Mouse (Mus musculus) induced T-regulatory cell, adult 2 months (primary cell): Measurements from ENCODE around the gene Slc30a2.
A peak's percentile ranks its signal among the peaks of the same experiment; 100 is the strongest.
"Not testable (repeated sequence)": the region's sequence is repeated elsewhere in the genome, so short reads cannot be mapped to it uniquely, and the experiment has no call there.

Source experiments
- DNase-seq: peaks from one replicate; pipeline ENCODE4 v3.0.0-alpha.2; 2012; ENCODE audit warnings: low read depth

Gene Slc30a2

GRCm38 (mm10) chr4:134359649-134360048 is 16.7 kb downstream of the Slc30a2 start:
- DNase-seq, result no peak

GRCm38 (mm10) chr4:134361215-134361614 is 18.2 kb downstream of the Slc30a2 start:
- peak; percentile 74 for DNase-seq

- DNase-seq, result no peak
Measured at GRCm38 (mm10) chr4:134362124-134362523, 19.1 kb downstream of the Slc30a2 start.

GRCm38 (mm10) chr4:134362586-134362985 is 19.6 kb downstream of the Slc30a2 start:
- peak; percentile 91 for DNase-seq

GRCm38 (mm10) chr4:134365280-134365679 is 22.3 kb downstream of the Slc30a2 start:
- DNase-seq, result peak; percentile 56

- no peak for DNase-seq
Measured at GRCm38 (mm10) chr4:134370649-134371221, 27.8 kb downstream of the Slc30a2 start.

GRCm38 (mm10) chr4:134371316-134371855 is 28.4 kb downstream of the Slc30a2 start:
- DNase-seq, result no peak

- peak; percentile 82 for DNase-seq
Measured at GRCm38 (mm10) chr4:134372294-134372747, 29.3 kb downstream of the Slc30a2 start.

- DNase-seq, result no peak
Measured at GRCm38 (mm10) chr4:134373295-134373694, 30.3 kb downstream of the Slc30a2 start.

GRCm38 (mm10) chr4:134374306-134374705 is 31.3 kb downstream of the Slc30a2 start:
- DNase-seq, result no peak

- DNase-seq, result no peak
Measured at GRCm38 (mm10) chr4:134378089-134378615, 35.2 kb downstream of the Slc30a2 start.

- DNase-seq, result no peak
Measured at GRCm38 (mm10) chr4:134379510-134379909, 36.5 kb downstream of the Slc30a2 start.

GRCm38 (mm10) chr4:134383750-134384149 is 40.8 kb downstream of the Slc30a2 start, which contains the start of gene Extl1:
Gene Extl1, minus strand, starts transcription at chr4:134383850.
- not testable (repeated sequence) for DNase-seq

- peak; percentile 73 for DNase-seq
Measured at GRCm38 (mm10) chr4:134387268-134387667, 44.3 kb downstream of the Slc30a2 start.

GRCm38 (mm10) chr4:134388397-134388796 is 45.4 kb downstream of the Slc30a2 start:
- DNase-seq, result peak; percentile 86

GRCm38 (mm10) chr4:134391636-134392035 is 48.7 kb downstream of the Slc30a2 start:
- no peak for DNase-seq

- DNase-seq, result peak; percentile 60
Measured at GRCm38 (mm10) chr4:134392595-134392994, 49.6 kb downstream of the Slc30a2 start.

GRCm38 (mm10) chr4:134393026-134393425 is 50.0 kb downstream of the Slc30a2 start:
- DNase-seq, result peak; percentile 42

- DNase-seq, result no peak
Measured at GRCm38 (mm10) chr4:134395142-134395541, 52.2 kb downstream of the Slc30a2 start.

- peak; percentile 98 for DNase-seq
Measured at GRCm38 (mm10) chr4:134395977-134396825, 53.2 kb downstream of the Slc30a2 start, which contains the start of gene Pafah2. Gene Pafah2, plus strand, starts transcription at chr4:134396320.

GRCm38 (mm10) chr4:134397121-134397520 is 54.1 kb downstream of the Slc30a2 start:
- no peak for DNase-seq

GRCm38 (mm10) chr4:134397732-134398131 is 54.8 kb downstream of the Slc30a2 start:
- DNase-seq, result no peak

GRCm38 (mm10) chr4:134400206-134400605 is 57.2 kb downstream of the Slc30a2 start:
- DNase-seq, result no peak
